Mouse (Mus musculus) stomach, postnatal 0 days (tissue): ENCODE measurements around the gene Fen1. TPM values are rescaled to one million over a fixed set of nuclear protein-coding genes. Genes with fewer than 3 reads are reported as not detected.
"Not testable (repeated sequence)": the region's sequence is repeated elsewhere in the genome, so short reads cannot be mapped to it uniquely, and the experiment has no call there.

ENCODE experiments used
- ATAC-seq: fragments of 200-750 bp; cut with Nextera tagmentation; 2 replicates; pipeline ENCODE4 v1.8.0; 2017; ENCODE audit not compliant: low FRiP score, low TSS enrichment
- DNase-seq: peaks from one replicate; pipeline ENCODE4 v3.0.0-alpha.2; 2016; ENCODE audit warnings: low spot score
- H3K27ac ChIP-seq: fragments of 300-500 bp; sonication (generic); replicated peaks from 2 replicates; pipeline ENCODE4 v1.5.1; 2014; ENCODE audit warnings: mild to moderate bottlenecking, control low read depth
- H3K27me3 ChIP-seq: fragments of 300-500 bp; sonication (generic); 2 replicates; pipeline ENCODE4 v1.6.1; 2014; ENCODE audit warnings: low read length; ENCODE audit not compliant: control insufficient read depth, insufficient read depth
- H3K36me3 ChIP-seq: fragments of 300-500 bp; sonication (generic); 2 replicates; pipeline ENCODE4 v1.6.1; 2014; ENCODE audit warnings: low read length, mixed read lengths; ENCODE audit not compliant: control insufficient read depth, insufficient read depth
- H3K4me1 ChIP-seq: fragments of 300-500 bp; sonication (generic); replicated peaks from 2 replicates; pipeline ENCODE4 v1.6.1; 2014; ENCODE audit warnings: antibody characterized with exemption; ENCODE audit not compliant: control insufficient read depth, insufficient read depth
- H3K4me2 ChIP-seq: fragments of 300-500 bp; sonication (generic); replicated peaks from 2 replicates; pipeline ENCODE4 v1.6.1; 2014; ENCODE audit warnings: low read depth, mild to moderate bottlenecking, control low read depth, moderate library complexity
- H3K4me3 ChIP-seq: fragments of 300-500 bp; sonication (generic); 2 replicates; pipeline ENCODE4 v1.5.1; 2014; ENCODE audit warnings: low read depth, low read length, control low read depth
- H3K9ac ChIP-seq: fragments of 300-500 bp; sonication (generic); 2 replicates; pipeline ENCODE4 v1.6.1; 2014; ENCODE audit warnings: mild to moderate bottlenecking, low read length, control low read depth, mixed read lengths
- H3K9me3 ChIP-seq: fragments of 300-500 bp; sonication (generic); 2 replicates; pipeline ENCODE4 v1.6.1; 2016; ENCODE audit warnings: low read length; ENCODE audit not compliant: control insufficient read depth
- CTCF ChIP-seq: IDR thresholded peaks from 2 replicates; pipeline ENCODE4 v1.5.1; 2016; ENCODE audit warnings: antibody characterized with exemption, low read depth, mild to moderate bottlenecking, moderate library complexity
- EP300 ChIP-seq: optimal IDR thresholded peaks from 2 replicates; pipeline ENCODE3; 2016; ENCODE audit warnings: antibody characterized with exemption
- WGBS: fragments of 180-500 bp; shearing (Covaris S2); extraction: QIAGEN DNeasy Blood & Tissue Kit; methylation state at CpG from one replicate; pipeline ENCODE4 v1.1.7; 2014; 5-methylcytosine and 5-hydroxymethylcytosine counted together
- polyA plus RNA-seq: library from polyadenylated mRNA; unstranded; fragments of >200 nt; fragmentation: Nextera tagmentation; extraction: Ambion mirVana; gene quantifications from 2 replicates; pipeline ENCODE4 v1.2.1, GENCODE M21; 2015

Gene Fen1
- polyA plus RNA-seq, 1 experiment from 2014 or later = 29.2 TPM

DNA sequence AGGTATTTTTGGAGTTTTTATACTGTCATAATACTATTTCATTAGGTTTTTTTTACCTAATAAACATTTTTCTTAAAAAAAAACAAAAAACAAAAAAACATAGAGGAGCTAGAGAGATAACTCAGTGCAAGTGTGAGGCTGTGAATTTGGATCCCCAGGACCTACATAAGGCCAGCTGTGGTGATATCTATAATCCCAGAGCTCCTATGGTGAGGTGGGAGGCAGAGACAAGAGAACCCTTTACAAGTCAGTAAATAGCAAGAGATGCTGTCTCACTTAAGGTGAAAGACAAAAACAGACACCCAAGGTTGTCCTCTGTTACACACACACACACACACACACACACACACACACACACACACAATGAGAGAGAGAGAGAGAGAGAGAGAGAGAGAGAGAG, 34.8 kb downstream of the Fen1 start:
- Histone ChIP-seq H3K27ac (no peak overlapping the region), H3K27me3 (no peaks in the 10 kb centered on the region), H3K4me2 (no peak overlapping the region), H3K4me3 (no peak overlapping the region), H3K36me3 (no peaks in the 10 kb centered on the region), H3K4me1 (no peaks in the 10 kb centered on the region), H3K9ac (no peak overlapping the region), H3K9me3 (no peaks in the 10 kb centered on the region)
- TF ChIP-seq CTCF (no peak), EP300 (no peak)
- ATAC-seq (no peak), DNase-seq (no peak)

DNA sequence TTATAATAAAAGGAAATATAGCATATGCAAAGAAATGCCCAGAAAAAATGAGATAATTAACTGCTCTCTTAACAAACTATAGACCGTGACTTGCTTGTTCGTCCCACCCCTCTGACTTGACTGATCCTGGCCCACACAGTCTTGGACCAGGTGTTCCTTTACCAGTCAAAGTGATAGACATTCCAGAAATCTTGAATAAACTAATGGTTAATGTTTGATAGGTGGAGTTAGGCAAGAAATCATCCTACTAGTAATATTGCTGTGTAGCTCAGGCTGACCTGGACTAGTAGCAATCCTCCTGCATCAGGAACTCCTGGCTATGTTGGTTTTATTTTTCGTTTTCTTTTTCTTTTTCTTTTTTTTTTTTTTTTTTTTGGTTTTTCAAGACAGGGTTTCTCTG, 35.5 kb downstream of the Fen1 start:
- Histone ChIP-seq H3K9me3 (no peaks in the 10 kb centered on the region), H3K4me1 (no peaks in the 10 kb centered on the region), H3K9ac (no peak overlapping the region), H3K36me3 (no peaks in the 10 kb centered on the region), H3K27ac (no peak overlapping the region), H3K4me2 (no peak overlapping the region), H3K4me3 (no peak overlapping the region), H3K27me3 (no peaks in the 10 kb centered on the region)
- DNase-seq (no peak), ATAC-seq (no peak)
- 57% methylated on average over 3 of the region's 3 CpGs for WGBS
- no peak for TF ChIP-seq CTCF
- no peak for TF ChIP-seq EP300

DNA sequence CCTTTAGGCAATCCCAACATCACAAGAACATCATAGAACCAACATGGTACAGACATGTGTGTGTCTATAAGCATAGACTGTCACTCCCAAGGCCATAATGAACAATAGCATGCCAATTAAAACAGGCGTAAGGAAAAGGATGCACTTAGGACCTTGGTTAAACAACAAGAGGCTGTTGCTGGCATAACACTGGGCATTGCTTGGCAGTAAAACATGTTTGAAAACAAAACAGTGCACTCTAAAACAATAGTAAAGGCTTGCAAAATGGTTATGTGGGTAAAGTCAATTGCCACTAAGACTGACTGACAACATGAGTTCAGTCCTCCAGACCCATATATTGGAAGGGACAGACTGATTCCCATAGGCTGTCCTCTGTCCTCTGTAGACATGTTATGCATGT, 36.0 kb downstream of the Fen1 start:
- ATAC-seq = no peak
- WGBS = 86% methylated on average over 1 of the region's 1 CpGs
- TF ChIP-seq CTCF = no peak
- TF ChIP-seq EP300 = no peak
- Histone ChIP-seq H3K9me3 (no peaks in the 10 kb centered on the region), H3K4me1 (no peaks in the 10 kb centered on the region), H3K27me3 (no peaks in the 10 kb centered on the region), H3K27ac (no peak overlapping the region), H3K4me3 (no peak overlapping the region), H3K36me3 (no peaks in the 10 kb centered on the region), H3K9ac (no peak overlapping the region), H3K4me2 (no peak overlapping the region)
- DNase-seq = no peak

DNA sequence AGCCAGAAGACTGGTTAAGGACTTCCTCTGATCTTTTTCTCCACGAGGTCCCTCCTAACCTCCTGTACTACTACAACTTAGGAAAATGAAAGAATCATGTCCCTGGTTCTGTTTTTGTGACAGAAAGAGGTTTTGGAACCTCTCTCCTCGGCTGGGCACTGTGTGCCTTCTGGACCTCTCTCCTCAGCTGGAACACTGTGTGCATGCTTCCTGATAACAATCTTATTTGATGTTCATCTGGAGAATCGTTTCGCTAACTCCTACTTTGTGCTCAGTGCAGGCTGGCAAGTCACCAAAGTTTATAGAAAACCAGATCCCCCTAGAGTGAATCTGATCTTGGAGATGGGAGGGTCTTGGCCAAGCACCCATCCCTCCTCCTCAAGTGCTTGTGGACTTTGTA, 36.9 kb downstream of the Fen1 start:
- Histone ChIP-seq H3K27ac (no peak overlapping the region), H3K9ac (no peak overlapping the region), H3K4me1 (no peaks in the 10 kb centered on the region), H3K4me3 (no peak overlapping the region), H3K36me3 (no peaks in the 10 kb centered on the region), H3K4me2 (no peak overlapping the region), H3K27me3 (no peaks in the 10 kb centered on the region), H3K9me3 (no peaks in the 10 kb centered on the region)
- ATAC-seq (no peak), DNase-seq (no peak)
- 55% methylated on average over 4 of the region's 4 CpGs for WGBS
- TF ChIP-seq CTCF (no peak), EP300 (no peak)

DNA sequence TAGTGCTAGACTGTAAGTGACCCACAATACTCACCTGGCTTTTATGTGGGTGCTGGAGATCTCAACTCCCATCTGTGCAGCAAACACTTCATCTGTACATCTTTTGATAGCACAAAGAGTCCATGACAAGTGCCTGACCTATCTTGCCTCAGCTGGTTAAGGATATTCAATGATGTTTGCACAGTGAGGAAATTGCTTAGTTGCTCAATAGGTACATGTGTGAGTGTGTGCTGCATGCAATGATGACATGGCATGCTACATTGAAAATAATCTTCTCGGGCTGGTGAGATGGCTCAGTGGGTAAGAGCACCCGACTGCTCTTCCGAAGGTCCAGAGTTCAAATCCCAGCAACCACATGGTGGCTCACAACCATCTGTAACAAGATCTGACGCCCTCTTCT, 38.0 kb downstream of the Fen1 start:
- H3K36me3 ChIP-seq, H3K9ac ChIP-seq, H3K4me2 ChIP-seq, DNase-seq, H3K9me3 ChIP-seq, H3K4me3 ChIP-seq, H3K4me1 ChIP-seq, ATAC-seq, H3K27ac ChIP-seq, H3K27me3 ChIP-seq: not testable (repeated sequence)
- 86% methylated on average over 3 of the region's 4 CpGs for WGBS

DNA sequence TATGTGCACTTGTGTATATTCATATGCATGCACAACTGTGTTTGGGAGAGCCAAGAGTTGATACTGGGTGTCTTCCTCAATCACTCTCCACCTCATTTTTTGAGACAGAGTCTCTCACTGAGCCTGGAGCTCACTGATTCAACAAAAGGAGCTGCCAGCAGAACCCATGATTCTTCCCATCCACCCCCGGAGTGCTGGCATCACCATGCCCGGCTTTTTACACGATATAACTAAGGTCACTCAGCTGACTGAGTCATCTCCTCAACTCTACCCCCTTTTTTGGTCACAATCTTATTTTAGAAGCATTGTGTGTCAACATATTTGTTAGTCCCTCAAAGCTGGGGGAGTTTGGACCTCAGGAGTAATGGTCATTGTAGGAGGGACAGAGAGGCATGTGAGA, 40.1 kb downstream of the Fen1 start:
- H3K9ac ChIP-seq = no peak overlapping the region
- no peaks in the 10 kb centered on the region for H3K9me3 ChIP-seq
- ATAC-seq (no peak), DNase-seq (no peak)
- H3K4me3 ChIP-seq = no peak overlapping the region
- H3K27me3 ChIP-seq = no peaks in the 10 kb centered on the region
- no peaks in the 10 kb centered on the region for H3K4me1 ChIP-seq
- H3K36me3 ChIP-seq = no peaks in the 10 kb centered on the region
- TF ChIP-seq EP300 (no peak), CTCF (no peak)
- H3K4me2 ChIP-seq = no peak overlapping the region
- WGBS = 72% methylated on average over 3 of the region's 3 CpGs
- no peak overlapping the region for H3K27ac ChIP-seq

DNA sequence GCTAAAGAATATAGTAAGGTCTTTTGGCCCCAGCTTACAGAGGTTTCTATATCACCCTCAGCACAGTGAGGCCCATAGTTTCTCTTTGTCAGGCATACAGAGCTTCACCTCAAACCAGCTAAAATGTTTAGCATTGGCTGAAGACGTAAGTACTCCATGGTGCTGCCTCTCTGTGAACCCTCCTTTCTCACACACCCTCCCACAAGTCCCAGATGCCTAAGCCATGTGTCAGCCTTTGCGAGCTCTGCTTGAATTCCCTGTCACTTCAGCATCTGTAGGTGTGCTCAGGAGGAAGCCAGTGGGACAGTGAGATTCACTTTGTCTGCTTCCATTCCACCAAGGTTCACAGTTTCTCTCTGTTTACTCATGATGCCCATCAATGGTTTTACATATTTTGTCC, 46.2 kb downstream of the Fen1 start:
- no peaks in the 10 kb centered on the region; the same call in 1 of the 2 replicates for H3K9me3 ChIP-seq
- no peaks in the 10 kb centered on the region for H3K36me3 ChIP-seq
- H3K4me1 ChIP-seq = no peaks in the 10 kb centered on the region
- H3K4me2 ChIP-seq = no peak overlapping the region
- no peak for DNase-seq
- WGBS = 53% methylated on average over 2 of the region's 2 CpGs
- no peak for ATAC-seq
- no peaks in the 10 kb centered on the region for H3K27me3 ChIP-seq
- no peak overlapping the region for H3K9ac ChIP-seq
- no peak for TF ChIP-seq CTCF
- TF ChIP-seq EP300 = no peak
- no peak overlapping the region for H3K4me3 ChIP-seq
- no peak overlapping the region for H3K27ac ChIP-seq
